Mouse (Mus musculus): ENCODE measurements around the gene Tssk2.

Tssk2 gene

GRCm38 (mm10) chr16:17911052-17911595, 12.7 kb downstream of the Tssk2 start, which contains the start of gene Ess2:
TSS of gene Ess2 (minus strand) at chr16:17911348.
- peak; percentile 93 to 96 for DNase-seq (ENCODE audit: low spot score in 2 of 2)

DNA sequence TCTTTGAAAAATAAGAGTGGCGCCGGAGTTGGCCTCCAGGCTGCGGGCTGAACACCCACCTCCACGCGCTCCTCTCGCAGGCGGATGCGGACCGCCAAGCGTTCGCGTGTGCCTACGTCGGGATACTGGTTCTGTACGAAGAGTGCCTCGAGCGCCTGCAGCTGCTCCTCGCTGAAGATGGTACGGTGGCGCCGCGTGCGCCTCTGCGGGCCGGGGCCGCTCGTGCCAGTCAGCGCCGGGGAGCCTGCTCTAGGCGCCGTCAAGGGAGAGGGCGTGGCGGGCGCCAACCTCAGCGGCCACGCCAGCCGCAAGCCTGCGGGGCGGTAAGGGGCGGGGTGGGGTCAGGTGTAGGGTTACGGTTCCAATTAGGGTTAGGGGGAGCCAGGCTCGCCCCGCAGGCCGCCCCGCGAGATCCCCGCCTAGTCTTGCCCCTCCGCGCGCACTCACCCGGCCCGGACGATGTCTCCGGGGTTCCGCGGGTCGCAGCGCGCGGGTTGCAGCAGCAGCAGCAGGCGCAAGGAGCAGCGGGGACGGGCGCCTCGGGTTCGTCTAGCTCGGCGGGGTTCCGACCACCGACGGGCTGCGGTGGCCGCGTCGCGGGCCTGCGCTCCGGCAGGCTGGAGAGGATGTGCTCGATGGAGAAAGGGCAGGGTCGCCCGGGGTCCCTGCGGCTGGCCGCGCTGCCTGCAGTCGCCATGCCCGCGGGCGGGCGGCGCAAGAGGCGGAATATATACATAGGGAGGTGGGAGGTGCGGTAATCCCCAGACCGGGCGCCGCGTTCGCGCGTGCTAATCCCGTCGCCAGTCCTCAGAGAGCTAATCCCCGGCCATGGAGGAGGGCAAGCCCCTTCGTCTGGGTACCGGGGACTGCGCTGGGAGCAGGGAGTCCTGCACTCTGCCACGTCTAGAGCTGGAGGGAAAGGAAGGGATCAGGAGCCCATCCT, 16.1 kb downstream of the Tssk2 start, which contains the start of gene Gsc2:
TSS of gene Gsc2 (minus strand) at position 753 of the 943 bp plus-strand sequence.
- no peak for DNase-seq (ENCODE audit: low spot score in 2 of 2)

- no peak for DNase-seq (ENCODE audit: low spot score in 2 of 2)
Observed at GRCm38 (mm10) chr16:17920586-17920985, 22.1 kb downstream of the Tssk2 start.

DNA sequence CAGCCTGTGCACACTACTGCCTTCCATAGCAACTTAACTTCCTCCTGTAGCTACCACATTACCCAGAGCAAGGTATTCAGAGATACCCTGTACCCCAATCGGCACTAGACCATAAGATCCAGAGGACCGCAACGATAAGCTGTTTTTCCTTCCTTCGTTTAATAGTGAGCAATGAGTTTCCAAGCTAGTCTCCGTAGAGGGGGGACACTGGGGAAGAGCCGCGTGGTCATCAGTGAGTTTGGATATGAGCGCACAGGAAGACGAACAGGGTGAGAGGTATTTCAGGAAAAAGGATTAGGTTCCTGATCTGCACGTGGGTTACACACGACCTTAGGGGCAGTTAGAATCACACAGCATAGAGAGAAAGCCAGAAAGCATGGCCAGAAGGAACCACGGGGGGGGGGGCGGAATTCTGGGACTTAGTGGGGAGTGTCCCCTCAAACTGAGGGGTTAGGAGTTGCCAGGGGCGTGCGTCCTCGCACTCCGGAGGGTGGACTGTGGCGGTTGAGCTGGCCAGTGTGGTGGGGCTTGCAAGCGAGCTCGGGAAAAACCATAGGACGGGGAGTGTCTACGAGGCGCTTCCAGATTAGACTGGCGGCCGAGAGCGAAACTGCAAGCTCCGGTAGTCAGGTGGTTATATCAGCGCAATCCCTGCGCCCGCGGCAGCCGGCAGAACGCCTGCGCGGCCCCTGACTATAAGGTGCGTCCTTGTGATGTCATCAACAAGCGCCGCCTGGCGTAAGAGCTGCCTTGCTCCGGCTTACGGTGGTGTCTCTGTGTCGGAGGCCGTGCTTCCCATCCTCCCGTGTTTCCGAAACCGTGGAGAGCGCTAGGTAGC, 23.1 kb downstream of the Tssk2 start:
- DNase-seq (ENCODE audit: low spot score in 2 of 2): peak; percentile 94 to 96

- peak in 1 of 2 experiments; percentile 32 for DNase-seq (ENCODE audit: low spot score in 2 of 2)
Observed at GRCm38 (mm10) chr16:17922163-17922538, 23.7 kb downstream of the Tssk2 start.

DNA sequence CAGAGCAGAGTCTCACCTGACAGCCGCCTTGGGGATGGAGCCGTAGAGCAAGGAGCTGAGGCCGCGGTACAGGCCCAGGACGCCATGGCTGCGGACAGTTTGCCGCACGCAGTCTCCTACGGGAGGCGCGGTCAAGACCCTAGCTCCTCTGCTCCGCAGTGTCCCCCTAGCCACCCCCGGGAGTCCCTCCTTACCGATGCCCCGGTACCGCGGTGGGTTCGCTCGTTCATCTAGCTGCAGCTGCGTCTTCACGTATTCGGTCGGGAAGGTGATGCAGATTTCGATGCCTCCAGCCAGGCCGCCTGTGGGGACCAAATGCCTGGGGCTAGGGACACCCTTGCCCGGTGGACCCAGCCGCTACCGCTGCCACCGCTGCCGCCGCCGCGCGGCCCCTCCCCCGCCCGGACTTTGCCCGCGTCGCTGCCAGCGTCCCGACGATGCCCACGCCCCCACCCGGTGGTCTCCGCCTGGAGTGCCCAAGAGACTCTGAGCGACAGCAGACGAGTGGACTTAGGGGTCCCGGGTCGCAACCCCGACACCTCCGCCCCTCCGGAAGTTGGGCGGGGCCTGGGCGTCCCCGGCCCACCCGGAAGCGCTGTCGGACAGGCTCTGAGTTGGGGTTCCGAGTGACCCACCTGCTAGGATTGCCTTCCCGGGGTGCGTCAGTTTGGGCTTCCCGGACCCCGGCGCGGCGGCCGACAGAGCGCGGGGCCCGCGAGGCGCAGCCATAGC, 29.1 kb downstream of the Tssk2 start:
- DNase-seq (ENCODE audit: low spot score in 2 of 2): peak in 1 of 2 experiments; percentile 22

DNA sequence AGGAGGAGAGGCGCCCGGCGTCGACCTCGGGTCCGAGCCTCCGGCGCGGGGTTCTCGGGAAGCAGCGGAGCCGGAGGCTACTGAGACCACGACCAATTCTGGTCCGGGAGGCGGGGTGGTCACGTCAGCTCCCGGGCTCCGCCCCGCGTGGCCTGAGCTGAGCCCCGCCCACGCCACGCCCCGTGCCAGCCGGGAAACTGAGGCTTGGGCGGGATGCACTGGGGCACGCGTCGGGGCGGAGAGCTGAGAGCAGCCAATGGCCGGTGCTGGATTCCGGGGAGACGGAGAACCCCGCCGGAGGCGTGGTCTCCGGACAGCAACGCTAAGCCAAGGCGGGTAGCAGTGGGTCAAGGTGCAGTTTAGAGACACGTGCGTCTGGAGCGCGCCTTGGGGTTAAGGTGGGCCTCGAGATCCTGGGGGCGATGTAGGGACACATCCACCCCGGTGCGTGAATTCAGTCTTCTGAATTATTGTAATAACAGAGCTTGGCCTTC, 29.7 kb downstream of the Tssk2 start, which contains the start of gene Slc25a1:
TSS of gene Slc25a1 (minus strand) at position 133 of the 494 bp plus-strand sequence.
- DNase-seq (ENCODE audit: low spot score in 2 of 2): peak; percentile 85

- peak; percentile 42 to 48 for DNase-seq (ENCODE audit: low spot score in 2 of 2)
Observed at GRCm38 (mm10) chr16:17928627-17929104, 30.2 kb downstream of the Tssk2 start.

DNA sequence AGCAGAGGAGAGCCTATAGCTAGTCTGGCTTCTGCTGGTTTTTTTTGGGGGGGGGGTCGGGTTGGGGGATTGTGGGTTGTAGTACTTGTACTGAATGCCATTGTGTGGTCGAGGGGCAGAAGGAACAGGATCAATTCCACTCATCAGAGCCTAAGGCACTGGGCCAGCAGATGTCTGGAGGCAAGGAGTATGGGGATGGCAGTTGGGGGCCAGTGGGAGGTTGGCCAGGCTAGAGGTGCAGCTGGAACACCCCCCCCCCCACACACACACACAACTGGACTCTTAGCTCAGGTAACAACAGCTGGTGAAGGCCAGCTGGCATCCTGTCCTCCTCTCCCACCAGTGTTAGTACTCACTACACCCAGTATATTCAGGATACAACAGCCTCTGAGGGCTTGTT, 30.8 kb downstream of the Tssk2 start:
- DNase-seq (ENCODE audit: low spot score in 2 of 2): no peak

DNA sequence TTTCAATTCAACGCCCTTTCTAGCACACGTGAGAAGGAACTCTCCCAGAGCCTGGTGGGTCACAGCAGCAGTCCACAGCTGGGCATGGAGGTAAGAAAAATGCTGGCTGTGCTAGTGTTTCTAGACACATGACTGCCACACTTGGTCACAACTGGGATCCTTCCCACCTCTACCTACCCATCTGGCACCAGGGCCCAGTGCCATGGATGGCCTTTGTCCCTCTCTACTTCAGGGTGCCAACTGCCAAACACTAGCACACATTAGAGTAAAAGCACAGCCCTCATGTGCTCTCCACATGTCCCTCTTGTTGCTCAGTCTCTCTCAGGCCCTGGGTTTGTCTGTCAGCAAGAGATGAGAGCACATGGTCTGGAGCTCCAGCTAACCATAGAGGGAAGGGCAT, 31.2 kb downstream of the Tssk2 start:
- no peak for DNase-seq (ENCODE audit: low spot score in 2 of 2)

DNA sequence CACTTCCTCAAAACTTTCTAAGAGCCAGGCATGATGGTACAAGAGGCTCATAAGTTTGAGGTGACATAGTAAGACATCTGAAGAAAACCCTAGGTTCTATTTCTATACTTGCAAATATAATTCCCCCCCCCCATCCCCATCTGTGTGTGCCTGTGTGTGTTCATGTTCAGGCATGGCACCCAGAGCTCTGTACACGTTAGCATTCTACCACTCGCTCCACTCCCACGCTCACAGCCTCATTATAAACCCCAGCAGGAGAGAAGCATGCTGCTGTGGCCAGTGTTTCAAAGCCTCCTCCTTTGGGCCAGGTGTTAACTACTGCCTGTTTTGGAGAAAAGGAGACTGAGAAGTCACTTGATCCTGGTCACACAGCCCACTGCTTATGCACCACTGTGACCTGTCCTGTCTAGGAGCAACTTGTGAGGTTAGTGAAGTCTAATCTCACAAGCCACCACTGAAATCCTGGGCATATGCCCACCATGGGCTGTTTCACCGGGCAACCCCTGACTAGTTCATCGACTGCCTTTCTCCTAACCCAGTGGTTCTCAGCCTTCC, 33.5 kb downstream of the Tssk2 start:
- no peak for DNase-seq (ENCODE audit: low spot score in 2 of 2)

DNA sequence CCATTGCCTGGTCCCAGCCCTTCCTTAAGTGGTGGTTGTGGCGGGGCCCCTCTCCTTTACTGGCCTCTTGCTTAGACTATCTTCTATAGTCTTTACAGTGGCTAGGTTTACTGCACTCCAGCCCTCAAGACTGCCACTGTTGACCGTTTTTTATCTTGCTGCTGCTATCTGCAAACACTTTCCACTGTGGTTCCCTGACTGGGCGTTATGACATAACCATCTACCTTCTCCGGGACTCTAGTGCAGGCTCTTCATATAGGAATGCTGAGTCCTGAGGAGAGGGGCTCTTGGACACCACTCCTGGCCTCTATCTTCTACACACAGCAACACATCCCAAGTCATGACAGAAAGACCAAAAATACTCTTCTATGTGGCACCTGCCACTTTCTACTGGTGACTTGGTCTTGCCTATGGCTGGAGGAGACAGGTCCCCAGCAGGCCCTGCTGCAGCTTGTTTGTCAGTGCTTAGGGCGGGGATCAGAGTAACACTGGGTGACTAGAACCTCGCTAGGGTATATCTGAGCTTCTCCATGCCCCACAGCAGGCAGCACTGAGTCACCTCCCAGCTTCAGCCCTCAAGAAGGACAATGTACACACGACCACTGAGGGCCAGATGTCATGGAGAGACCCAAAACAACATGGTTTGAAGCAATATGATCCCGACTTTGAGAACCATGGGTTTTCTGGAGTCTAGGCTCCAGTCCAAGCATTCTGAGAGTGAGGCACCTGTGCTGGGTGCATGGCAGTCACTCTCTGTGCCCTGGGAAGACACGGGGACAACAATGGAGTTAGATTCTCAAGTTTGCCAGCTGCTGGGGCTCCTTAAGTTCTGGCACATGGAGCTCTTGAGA, 35.4 kb downstream of the Tssk2 start:
- no peak for DNase-seq (ENCODE audit: low spot score in 2 of 2)

- DNase-seq (ENCODE audit: low spot score in 2 of 2): no peak
Observed at GRCm38 (mm10) chr16:17934445-17934910, 36.0 kb downstream of the Tssk2 start.

DNA sequence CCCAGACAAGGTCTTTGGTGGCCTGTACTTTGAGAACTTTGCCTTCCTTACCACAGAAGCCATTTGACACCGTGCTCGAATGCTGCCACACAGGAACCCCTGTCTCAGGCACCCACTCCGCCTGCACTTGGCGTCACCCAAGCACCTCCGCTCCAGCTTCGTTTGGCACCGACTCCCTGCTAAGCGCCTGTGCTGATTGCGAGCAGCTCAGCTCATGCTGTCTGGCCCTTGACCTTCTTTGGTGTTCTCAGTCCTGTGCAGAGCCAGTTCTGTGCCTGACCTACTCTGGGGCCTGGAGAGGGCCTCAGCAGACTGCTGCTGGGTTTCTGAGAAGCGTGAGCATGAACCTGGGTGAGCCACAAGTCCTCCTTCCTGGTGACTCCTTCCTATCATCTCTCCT, 38.3 kb downstream of the Tssk2 start:
- DNase-seq (ENCODE audit: low spot score in 2 of 2): no peak

DNA sequence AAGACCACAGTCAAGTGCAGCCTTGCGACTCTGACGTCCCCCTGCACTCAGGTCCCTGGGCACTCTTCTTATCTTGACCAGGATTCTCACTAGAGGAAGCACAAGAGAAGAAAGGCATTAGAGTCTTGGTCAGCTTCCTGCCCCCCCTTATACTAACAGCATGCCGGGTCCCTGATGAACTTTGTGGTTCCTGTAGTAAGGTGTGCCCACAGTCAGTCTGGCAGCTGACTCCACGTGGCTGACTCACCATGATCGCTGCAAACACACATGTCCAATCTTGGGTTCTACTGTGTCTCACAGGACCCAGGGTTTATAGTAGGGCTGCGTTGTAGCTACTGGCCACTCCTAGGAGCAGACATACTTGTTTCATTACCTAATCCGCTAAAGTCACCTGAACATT, 39.8 kb downstream of the Tssk2 start:
- DNase-seq (ENCODE audit: low spot score in 2 of 2): no peak

GRCm38 (mm10) chr16:17938821-17939220, 40.4 kb downstream of the Tssk2 start:
- DNase-seq (ENCODE audit: low spot score in 2 of 2): no peak

GRCm38 (mm10) chr16:17939255-17939751, 40.9 kb downstream of the Tssk2 start:
- no peak for DNase-seq (ENCODE audit: low spot score in 2 of 2)

DNA sequence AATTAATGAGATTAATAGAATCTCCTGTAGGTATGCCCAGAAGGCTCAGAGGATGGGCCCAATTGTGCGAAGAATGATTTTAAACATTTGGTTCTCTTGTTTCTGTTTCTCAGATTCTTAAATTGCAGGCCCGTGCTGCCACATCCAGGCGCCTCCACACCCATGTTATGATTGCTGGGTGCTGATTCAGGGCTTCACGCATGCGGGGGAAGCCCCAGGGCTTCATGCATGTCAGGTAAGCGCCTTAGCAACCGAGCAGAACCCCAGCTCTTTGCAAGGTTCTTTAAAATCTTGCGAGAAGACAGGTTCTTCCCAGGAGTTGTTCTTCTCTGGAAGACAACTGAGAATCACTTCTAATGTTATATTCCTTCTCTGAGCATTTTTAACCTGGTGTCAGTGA, 45.0 kb downstream of the Tssk2 start:
- DNase-seq (ENCODE audit: low spot score in 2 of 2): no peak

DNA sequence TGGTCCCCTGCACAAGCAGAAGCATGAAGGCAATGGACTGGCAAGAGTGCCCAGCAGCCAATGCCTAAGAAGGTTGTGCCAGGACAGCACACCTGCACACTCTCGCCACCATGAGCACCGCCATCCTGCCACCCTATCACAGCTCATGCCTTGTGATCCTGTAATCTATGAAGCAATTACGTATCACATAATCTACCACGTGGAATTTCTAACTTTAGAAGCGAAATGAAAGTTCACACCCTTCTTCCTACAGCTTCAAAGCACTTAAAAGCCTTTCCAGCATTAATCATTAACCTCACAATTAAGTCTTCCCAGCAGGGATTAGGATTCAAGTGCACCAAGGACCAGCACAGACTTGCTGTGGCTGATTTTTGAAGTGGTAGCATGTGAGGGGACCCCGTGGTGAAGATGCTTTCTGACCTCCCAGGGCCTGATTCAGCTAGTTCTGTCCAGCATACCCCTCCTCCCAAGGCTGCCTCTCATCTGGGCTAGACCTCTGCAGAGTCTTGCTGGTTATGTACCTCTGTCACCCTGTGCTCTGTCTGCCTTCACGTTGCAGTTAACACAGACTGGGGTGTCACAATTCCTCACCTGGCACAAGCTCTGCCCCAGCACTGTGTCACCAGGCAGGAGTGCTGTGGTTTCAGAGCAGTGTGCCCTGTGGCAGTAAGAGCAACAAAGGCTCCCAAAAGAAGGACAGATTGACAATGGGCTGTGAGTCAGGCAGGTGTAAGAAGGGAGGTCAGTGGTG, 46.8 kb downstream of the Tssk2 start:
- DNase-seq (ENCODE audit: low spot score in 2 of 2): no peak
